ENCODE assay signal across 10 mouse cellular contexts in genomic region chr5:110970162-110970780, GRCm38 (mm10).
DNase-seq lines count a peak whose midpoint lies in the region.
"Had no signal": no experiment of that assay in that cellular context is flagged by ENCODE, and none has a peak within 500 bp of the region (broad histone marks: within the 10 kb centered on the region; RNA-seq: fewer than 3 reads in every experiment).

No protein-coding gene starts in this region.

- peak; percentile 42 for DNase-seq in ovary, adult 18-20 months (ENCODE audit: low spot score)
- no peak for DNase-seq in ovary, postnatal 10 days (ENCODE audit: low spot score)
- peak; percentile 62 for DNase-seq in heart, adult 8-10 months (ENCODE audit: low spot score)
- peak; percentile 33 to 53 for DNase-seq in kidney, postnatal 36 days
- DNase-seq in spleen, postnatal 4 days (ENCODE audit: low spot score in 2 of 2) = peak; percentile 27 to 64
- no peak for DNase-seq in gastrocnemius, postnatal 14 days
- no peak for DNase-seq in gastrocnemius, postnatal 4 days (ENCODE audit: low spot score in 2 of 2)
- DNase-seq in right cerebral cortex, adult 2 months (ENCODE audit: low spot score in 2 of 2) = no peak
- DNase-seq: gastrocnemius, adult 2 months; right cerebral cortex, postnatal 14 days had no signal

- intact Hi-C loops in gastrocnemius, postnatal 14 days (cut with DNase I; ENCODE audit: low total_unique reads) = loop anchor here (10.0 kb wide), 1 partner anchor 225 kb away; no protein-coding TSS in a partner anchor

Comparison
In these comparisons a context has a peak if more than half of its experiments do, and no peak if none do; other contexts are left out.
1. DNase-seq: peak in ovary, adult 18-20 months (single experiment), heart, adult 8-10 months (single experiment), kidney, postnatal 36 days (2 of 2) and spleen, postnatal 4 days (2 of 2); none in ovary, postnatal 10 days (single experiment), gastrocnemius, postnatal 14 days (single experiment), gastrocnemius, postnatal 4 days (0 of 2) and right cerebral cortex, adult 2 months (0 of 2).